Comparison of ENCODE assay signal across 8 mouse cellular contexts in the genomic region with DNA sequence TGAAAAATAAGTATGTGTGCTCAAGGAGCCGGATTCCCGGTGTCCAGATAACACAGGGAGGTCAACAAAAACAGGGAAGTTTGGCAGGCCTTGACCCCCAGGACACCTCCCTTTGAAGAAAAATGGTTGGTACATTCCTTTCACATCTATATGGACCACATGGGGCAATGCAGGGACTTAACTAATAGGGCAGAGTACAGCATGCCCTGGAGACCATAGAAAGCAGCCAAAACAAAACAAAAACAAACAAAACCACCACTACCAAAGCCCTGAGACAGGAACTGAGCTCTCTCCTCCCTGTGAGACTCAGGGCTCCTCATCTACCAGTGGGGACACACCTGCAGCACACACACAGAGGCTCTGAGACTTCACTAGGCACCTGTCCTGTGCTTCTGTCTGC. TPM values are rescaled to one million over a fixed set of nuclear protein-coding genes. Genes with fewer than 3 reads are reported as not detected.
DNase-seq lines count a peak whose midpoint lies in the region; ATAC-seq and TF ChIP-seq lines count a peak whose summit lies in the region.

No protein-coding gene starts in this region.

- peak overlapping the region; percentile 46 for H3K4me2 ChIP-seq in heart, embryonic 15.5 days
- H3K4me2 ChIP-seq in forebrain, embryonic 16.5 days (ENCODE audit: low read length): peak overlapping the region; percentile 36
- no peak overlapping the region for H3K4me2 ChIP-seq in liver, embryonic 16.5 days (ENCODE audit: low read depth, low read length)

- H3K27ac ChIP-seq in heart, embryonic 15.5 days: peak overlapping the region; percentile 77
- no peak overlapping the region for H3K27ac ChIP-seq in forebrain, embryonic 16.5 days (ENCODE audit: low read length)
- peak overlapping the region; percentile 67 for H3K27ac ChIP-seq in liver, embryonic 16.5 days (ENCODE audit: low read length)

- H3K9me3 ChIP-seq in heart, embryonic 15.5 days (replicated peaks): no peaks in the 10 kb centered on the region
- H3K9me3 ChIP-seq in E14TG2a.4 (ENCODE audit: low read length): no peaks in the 10 kb centered on the region
- H3K9me3 ChIP-seq in forebrain, embryonic 16.5 days (ENCODE audit: control insufficient read depth, low read length): no peaks in the 10 kb centered on the region
- no peaks in the 10 kb centered on the region for H3K9me3 ChIP-seq in liver, embryonic 16.5 days (replicated peaks; ENCODE audit: control insufficient read depth, low read length)

- 41% methylated on average over 2 of the region's 2 CpGs for WGBS in heart, embryonic 15.5 days
- 67% methylated on average over 2 of the region's 2 CpGs for WGBS in forebrain, embryonic 16.5 days
- WGBS in liver, embryonic 16.5 days (ENCODE audit: insufficient replicate concordance): 68% methylated on average over 2 of the region's 2 CpGs

- no peaks in the 10 kb centered on the region for H3K36me3 ChIP-seq in heart, embryonic 15.5 days
- H3K36me3 ChIP-seq in E14TG2a.4 (ENCODE audit: insufficient read depth, low read length): 0 out of 2 replicates have a peak, but pooled peaks cover 11% of the 10 kb centered on the region
- no peaks in the 10 kb centered on the region for H3K36me3 ChIP-seq in forebrain, embryonic 16.5 days (ENCODE audit: control insufficient read depth, insufficient read depth)
- H3K36me3 ChIP-seq in liver, embryonic 16.5 days (ENCODE audit: control insufficient read depth, insufficient read depth): no peaks in the 10 kb centered on the region

- DNase-seq in heart, postnatal 14 days: no peak
- DNase-seq in right cerebral cortex, postnatal 25 days: no peak
- DNase-seq in cerebellum, postnatal 36 days: no peak

- no peak for ATAC-seq in heart, embryonic 15.5 days (replicated peaks; ENCODE audit: insufficient number of reproducible peaks, insufficient read depth, low FRiP score, low read depth)
- ATAC-seq in forebrain, embryonic 16.5 days: no peak
- ATAC-seq in liver, embryonic 16.5 days (ENCODE audit: low read depth): peak; percentile 19
- no peak for ATAC-seq in frontal cortex, adult (ENCODE audit: low TSS enrichment)

- 0 out of 2 replicates have a peak overlapping the region, but pooled peaks have one; percentile 13 for H3K9ac ChIP-seq in heart, embryonic 15.5 days
- H3K9ac ChIP-seq in forebrain, embryonic 16.5 days (replicated peaks; ENCODE audit: low read depth, low read length): no peak overlapping the region
- no peak overlapping the region for H3K9ac ChIP-seq in liver, embryonic 16.5 days (ENCODE audit: low read depth, low read length)

- TF ChIP-seq CTCF in E14TG2a.4 (conservative IDR thresholded peaks at IDR 0.05; ENCODE audit: low read length): no peak

- H3K27me3 ChIP-seq in heart, embryonic 15.5 days: no peaks in the 10 kb centered on the region
- peaks cover 20% of the 10 kb centered on the region for H3K27me3 ChIP-seq in E14TG2a.4 (ENCODE audit: insufficient read depth, low read length)
- H3K27me3 ChIP-seq in forebrain, embryonic 16.5 days (replicated peaks; ENCODE audit: control insufficient read depth, insufficient read depth, low read length): no peaks in the 10 kb centered on the region
- no peaks in the 10 kb centered on the region for H3K27me3 ChIP-seq in liver, embryonic 16.5 days (ENCODE audit: control insufficient read depth, insufficient read depth, low read depth, low read length)

- H3K4me3 ChIP-seq in heart, embryonic 15.5 days: no peak overlapping the region
- 0 out of 2 replicates have a peak overlapping the region, but pooled peaks have one; percentile 17 for H3K4me3 ChIP-seq in E14TG2a.4 (replicated peaks; ENCODE audit: low read length)
- H3K4me3 ChIP-seq in forebrain, embryonic 16.5 days (replicated peaks; ENCODE audit: low read length): no peak overlapping the region
- H3K4me3 ChIP-seq in liver, embryonic 16.5 days (ENCODE audit: low read depth, low read length): no peak overlapping the region

- H3K4me1 ChIP-seq in heart, embryonic 15.5 days (replicated peaks): peaks cover 92% of the 10 kb centered on the region
- peaks cover 92% of the 10 kb centered on the region for H3K4me1 ChIP-seq in E14TG2a.4 (replicated peaks; ENCODE audit: low read depth, low read length)
- H3K4me1 ChIP-seq in forebrain, embryonic 16.5 days (replicated peaks; ENCODE audit: control insufficient read depth, insufficient read depth, low read length): peaks cover 57% of the 10 kb centered on the region
- peaks cover 68% of the 10 kb centered on the region for H3K4me1 ChIP-seq in liver, embryonic 16.5 days (ENCODE audit: control insufficient read depth, low read depth, low read length)

- intact Hi-C loops in heart, postnatal 14 days (cut with DNase I): no loop called here

RNA-seq across cellular contexts. Expression of a gene that starts 18.9 kb away (rescaled TPM):
- polyA plus RNA-seq in heart, embryonic 15.5 days (2015; fragmentation: Nextera tagmentation; extraction: Ambion mirVana): 8.6 and 10.7 TPM in 2 replicates
- 10 to 100 TPM; 29.7 to 46.1 TPM for total RNA-seq in heart, postnatal 14 days (2021)
- 5.8 and 7.0 TPM in 2 replicates for polyA plus RNA-seq in forebrain, embryonic 16.5 days (2015; fragmentation: Nextera tagmentation; extraction: Ambion mirVana)
- polyA plus RNA-seq in liver, embryonic 16.5 days (2015; fragmentation: Nextera tagmentation; extraction: Ambion mirVana): 1.4 and 1.5 TPM in 2 replicates
